Comparison of ENCODE assay signal across 12 mouse cellular contexts in the genomic region with DNA sequence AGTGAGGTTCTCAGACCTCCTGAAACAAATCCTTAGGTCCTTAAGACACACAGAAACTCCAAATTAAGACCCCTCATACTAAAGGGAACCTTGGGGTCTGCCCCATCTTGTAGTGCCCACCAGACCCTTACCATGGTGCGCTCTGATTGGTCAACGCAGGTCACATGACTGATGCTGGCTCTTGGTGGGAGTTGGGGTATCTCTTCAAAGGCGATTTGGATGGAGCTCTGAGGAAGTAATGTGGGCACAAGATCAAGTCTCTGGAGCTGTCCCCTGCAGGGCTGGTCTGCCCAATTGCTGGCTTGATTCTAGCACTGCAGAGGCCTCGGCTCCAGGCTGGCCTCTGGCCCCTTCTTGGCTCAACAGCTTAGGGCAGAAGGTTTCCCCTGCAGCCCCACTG. TPM values are rescaled to one million over a fixed set of nuclear protein-coding genes. Genes with fewer than 3 reads are reported as not detected.
DNase-seq lines count a peak whose midpoint lies in the region; ATAC-seq and TF ChIP-seq lines count a peak whose summit lies in the region.
"Had no signal": no experiment of that assay in that cellular context is flagged by ENCODE, and none has a peak within 500 bp of the region (broad histone marks: within the 10 kb centered on the region; RNA-seq: fewer than 3 reads in every experiment).

No protein-coding gene starts in this region.

- no peak overlapping the region for H3K4me3 ChIP-seq in forebrain, embryonic 13.5 days
- H3K4me3 ChIP-seq in forebrain, embryonic 10.5 days = no peak overlapping the region
- peak overlapping the region; percentile 98 for H3K4me3 ChIP-seq in layer of hippocampus, adult 2 months
- peak overlapping the region; percentile 97; the same call in 1 of the 2 replicates for H3K4me3 ChIP-seq in liver, embryonic 12.5 days
- no peak overlapping the region for H3K4me3 ChIP-seq in neural tube, embryonic 15.5 days (replicated peaks)

- no peak overlapping the region for H3K9ac ChIP-seq in forebrain, embryonic 13.5 days
- H3K9ac ChIP-seq in liver, embryonic 12.5 days = peak overlapping the region; percentile 98; the same call in 1 of the 2 replicates
- H3K9ac ChIP-seq in neural tube, embryonic 15.5 days (replicated peaks) = 0 out of 2 replicates have a peak overlapping the region, but pooled peaks have one; percentile 78

- WGBS in forebrain, embryonic 13.5 days = 67% methylated on average over 4 of the region's 4 CpGs
- 63% methylated on average over 4 of the region's 4 CpGs for WGBS in forebrain, embryonic 10.5 days
- 78% methylated on average over 4 of the region's 4 CpGs for WGBS in liver, embryonic 12.5 days (ENCODE audit: insufficient replicate concordance)
- 75% methylated on average over 4 of the region's 4 CpGs for WGBS in neural tube, embryonic 15.5 days

- no peak overlapping the region for H3K27ac ChIP-seq in forebrain, embryonic 13.5 days
- no peak overlapping the region for H3K27ac ChIP-seq in forebrain, embryonic 10.5 days
- H3K27ac ChIP-seq in layer of hippocampus, adult 2 months = peak overlapping the region; percentile 43; the same call in 1 of the 2 replicates
- no peak overlapping the region for H3K27ac ChIP-seq in liver, embryonic 12.5 days
- no peak overlapping the region for H3K27ac ChIP-seq in neural tube, embryonic 15.5 days (replicated peaks)
- H3K27ac ChIP-seq: limb, embryonic 13.5 days had no signal

- H3K4me1 ChIP-seq in forebrain, embryonic 13.5 days = peaks cover 35% of the 10 kb centered on the region
- H3K4me1 ChIP-seq in forebrain, embryonic 10.5 days = peaks cover 49% of the 10 kb centered on the region
- peaks cover 48% of the 10 kb centered on the region for H3K4me1 ChIP-seq in liver, embryonic 12.5 days
- peaks cover 35% of the 10 kb centered on the region for H3K4me1 ChIP-seq in neural tube, embryonic 15.5 days

- peak overlapping the region; percentile 97 for H3K4me2 ChIP-seq in forebrain, embryonic 13.5 days
- H3K4me2 ChIP-seq in liver, embryonic 12.5 days = peak overlapping the region; percentile 90
- H3K4me2 ChIP-seq in neural tube, embryonic 15.5 days = peak overlapping the region; percentile 90

- H3K9me3 ChIP-seq in forebrain, embryonic 13.5 days (replicated peaks) = no peaks in the 10 kb centered on the region
- no peaks in the 10 kb centered on the region for H3K9me3 ChIP-seq in forebrain, embryonic 10.5 days
- no peaks in the 10 kb centered on the region for H3K9me3 ChIP-seq in liver, embryonic 12.5 days (replicated peaks)
- H3K9me3 ChIP-seq in neural tube, embryonic 15.5 days (replicated peaks) = no peaks in the 10 kb centered on the region
- H3K9me3 ChIP-seq: limb, embryonic 13.5 days had no signal

- TF ChIP-seq CTCF in layer of hippocampus, adult 2 months (conservative IDR thresholded peaks at IDR 0.05) = no peak

- ATAC-seq in forebrain, embryonic 13.5 days = no peak
- ATAC-seq in liver, embryonic 12.5 days = no peak
- no peak for ATAC-seq in neural tube, embryonic 15.5 days (ENCODE audit: low FRiP score)

- no peak for DNase-seq in forebrain, embryonic 10.5 days (ENCODE audit: extremely low spot score, low spot score)
- DNase-seq in layer of hippocampus, adult 2 months (ENCODE audit: low spot score in 2 of 2) = no peak
- no peak for DNase-seq in layer of hippocampus, adult 18-20 months (ENCODE audit: low spot score in 2 of 2)
- DNase-seq in gastrocnemius, postnatal 25 days = no peak
- no peak for DNase-seq in MN1 (ENCODE audit: low spot score)
- DNase-seq: heart, adult 18-20 months; right cerebral cortex, postnatal 25 days; thymus, postnatal 14 days had no signal

- peaks cover 47% of the 10 kb centered on the region for H3K36me3 ChIP-seq in forebrain, embryonic 13.5 days (ENCODE audit: poor library complexity, severe bottlenecking)
- peaks cover 50% of the 10 kb centered on the region for H3K36me3 ChIP-seq in forebrain, embryonic 10.5 days (replicated peaks)
- H3K36me3 ChIP-seq in liver, embryonic 12.5 days = peaks cover 47% of the 10 kb centered on the region
- H3K36me3 ChIP-seq in neural tube, embryonic 15.5 days = peaks cover 38% of the 10 kb centered on the region

- H3K27me3 ChIP-seq in forebrain, embryonic 13.5 days = no peaks in the 10 kb centered on the region
- peaks cover 25% of the 10 kb centered on the region for H3K27me3 ChIP-seq in forebrain, embryonic 10.5 days (ENCODE audit: poor library complexity, severe bottlenecking)
- H3K27me3 ChIP-seq in liver, embryonic 12.5 days (replicated peaks) = no peaks in the 10 kb centered on the region
- no peaks in the 10 kb centered on the region for H3K27me3 ChIP-seq in neural tube, embryonic 15.5 days (replicated peaks)

RNA-seq across cellular contexts. Expression of a gene that starts 2.6 kb away (rescaled TPM):
- 14.0 and 19.6 TPM in 2 replicates for polyA plus RNA-seq in forebrain, embryonic 13.5 days (2015; fragmentation: Nextera tagmentation; extraction: Ambion mirVana)
- polyA plus RNA-seq in forebrain, embryonic 10.5 days (2016; fragmentation: Nextera tagmentation; extraction: Ambion mirVana) = 8.3 and 8.7 TPM in 2 replicates
- 100 to 1,000 TPM; 186 to 206 TPM for total RNA-seq in layer of hippocampus, adult 2 months (2021)
- total RNA-seq in layer of hippocampus, adult 18-20 months (2021) = 100 to 1,000 TPM; 197 to 228 TPM
- 12.3 and 13.0 TPM in 2 replicates for polyA plus RNA-seq in liver, embryonic 12.5 days (2016; fragmentation: Nextera tagmentation; extraction: Ambion mirVana)
- 21.7 and 24.3 TPM in 2 replicates for polyA plus RNA-seq in neural tube, embryonic 15.5 days (2015; fragmentation: Nextera tagmentation; extraction: Ambion mirVana)
- 10 to 100 TPM; 12.0 to 12.2 TPM for total RNA-seq in gastrocnemius, postnatal 25 days (2021)

RNA-seq across cellular contexts. Expression of a gene that starts 8.4 kb away (rescaled TPM):
- polyA plus RNA-seq in forebrain, embryonic 13.5 days (2015; fragmentation: Nextera tagmentation; extraction: Ambion mirVana) = 36.8 and 40.1 TPM in 2 replicates
- polyA plus RNA-seq in forebrain, embryonic 10.5 days (2016; fragmentation: Nextera tagmentation; extraction: Ambion mirVana) = 48.0 and 49.3 TPM in 2 replicates
- 10 to 100 TPM; 14.5 to 15.3 TPM for total RNA-seq in layer of hippocampus, adult 2 months (2021)
- total RNA-seq in layer of hippocampus, adult 18-20 months (2021) = 10 to 100 TPM; 14.7 to 15.7 TPM
- polyA plus RNA-seq in liver, embryonic 12.5 days (2016; fragmentation: Nextera tagmentation; extraction: Ambion mirVana) = 21.9 and 24.0 TPM in 2 replicates
- polyA plus RNA-seq in neural tube, embryonic 15.5 days (2015; fragmentation: Nextera tagmentation; extraction: Ambion mirVana) = 30.5 and 34.0 TPM in 2 replicates
- total RNA-seq in gastrocnemius, postnatal 25 days (2021) = 10 to 100 TPM; 11.0 to 11.2 TPM

RNA-seq across cellular contexts. Expression of a gene that starts 12.0 kb away (rescaled TPM):
- polyA plus RNA-seq in forebrain, embryonic 13.5 days (2015; fragmentation: Nextera tagmentation; extraction: Ambion mirVana) = 30.5 and 38.4 TPM in 2 replicates
- polyA plus RNA-seq in forebrain, embryonic 10.5 days (2016; fragmentation: Nextera tagmentation; extraction: Ambion mirVana) = 32.8 and 33.0 TPM in 2 replicates
- 10 to 100 TPM; 26.0 to 36.9 TPM for total RNA-seq in layer of hippocampus, adult 2 months (2021)
- total RNA-seq in layer of hippocampus, adult 18-20 months (2021) = 10 to 100 TPM; 30.0 to 30.6 TPM
- 16.2 and 17.2 TPM in 2 replicates for polyA plus RNA-seq in liver, embryonic 12.5 days (2016; fragmentation: Nextera tagmentation; extraction: Ambion mirVana)
- polyA plus RNA-seq in neural tube, embryonic 15.5 days (2015; fragmentation: Nextera tagmentation; extraction: Ambion mirVana) = 28.0 and 28.2 TPM in 2 replicates
- total RNA-seq in gastrocnemius, postnatal 25 days (2021) = 1 to 10 TPM; 5.6 to 6.0 TPM

RNA-seq across cellular contexts. Expression of a gene that starts 17.0 kb away (rescaled TPM):
- polyA plus RNA-seq in forebrain, embryonic 13.5 days (2015; fragmentation: Nextera tagmentation; extraction: Ambion mirVana) = 393 TPM in 2 replicates
- 524 and 528 TPM in 2 replicates for polyA plus RNA-seq in forebrain, embryonic 10.5 days (2016; fragmentation: Nextera tagmentation; extraction: Ambion mirVana)
- 10 to 100 TPM; 42.5 to 44.2 TPM for total RNA-seq in layer of hippocampus, adult 2 months (2021)
- 10 to 100 TPM; 46.1 to 47.7 TPM for total RNA-seq in layer of hippocampus, adult 18-20 months (2021)
- polyA plus RNA-seq in liver, embryonic 12.5 days (2016; fragmentation: Nextera tagmentation; extraction: Ambion mirVana) = 233 and 239 TPM in 2 replicates
- polyA plus RNA-seq in neural tube, embryonic 15.5 days (2015; fragmentation: Nextera tagmentation; extraction: Ambion mirVana) = 108 and 149 TPM in 2 replicates
- 10 to 100 TPM; 10.8 to 12.8 TPM for total RNA-seq in gastrocnemius, postnatal 25 days (2021)

RNA-seq across cellular contexts. Expression of a gene that starts 26.6 kb away (rescaled TPM):
- polyA plus RNA-seq in forebrain, embryonic 13.5 days (2015; fragmentation: Nextera tagmentation; extraction: Ambion mirVana) = 91.6 and 92.2 TPM in 2 replicates
- polyA plus RNA-seq in forebrain, embryonic 10.5 days (2016; fragmentation: Nextera tagmentation; extraction: Ambion mirVana) = 196 and 210 TPM in 2 replicates
- total RNA-seq in layer of hippocampus, adult 2 months (2021) = 10 to 100 TPM; 21.9 to 22.1 TPM
- 10 to 100 TPM; 18.9 to 21.2 TPM for total RNA-seq in layer of hippocampus, adult 18-20 months (2021)
- polyA plus RNA-seq in liver, embryonic 12.5 days (2016; fragmentation: Nextera tagmentation; extraction: Ambion mirVana) = 1,354 and 1,355 TPM in 2 replicates
- polyA plus RNA-seq in neural tube, embryonic 15.5 days (2015; fragmentation: Nextera tagmentation; extraction: Ambion mirVana) = 58.3 and 62.5 TPM in 2 replicates
- 10 to 100 TPM; 20.3 to 24.3 TPM for total RNA-seq in gastrocnemius, postnatal 25 days (2021)

Comparison
In these comparisons a context has a peak if more than half of its experiments do, and no peak if none do; other contexts are left out.
1. H3K4me3 ChIP-seq: peak in layer of hippocampus, adult 2 months (single experiment) and liver, embryonic 12.5 days (single experiment); none in forebrain, embryonic 13.5 days (single experiment), forebrain, embryonic 10.5 days (single experiment) and neural tube, embryonic 15.5 days (single experiment).
2. Peak in every context shown above with its lines, with median percentiles within 50 percentile points of each other: H3K4me2 ChIP-seq.